Mouse (Mus musculus) kidney, adult 18-20 months (tissue): ENCODE measurements around the gene Lyrm9.
"Not testable (repeated sequence)": the region's sequence is repeated elsewhere in the genome, so short reads cannot be mapped to it uniquely, and the experiment has no call there.

Experiments
- DNase-seq: peaks from one replicate; pipeline ENCODE4 v3.0.0; 2021

The Lyrm9 gene

GRCm38 (mm10) chr11:78852529-78852928 is 26.1 kb downstream of the Lyrm9 start:
- no peak for DNase-seq

- peak; percentile 83 for DNase-seq
Observed at GRCm38 (mm10) chr11:78856310-78856709, 29.9 kb downstream of the Lyrm9 start.

DNA sequence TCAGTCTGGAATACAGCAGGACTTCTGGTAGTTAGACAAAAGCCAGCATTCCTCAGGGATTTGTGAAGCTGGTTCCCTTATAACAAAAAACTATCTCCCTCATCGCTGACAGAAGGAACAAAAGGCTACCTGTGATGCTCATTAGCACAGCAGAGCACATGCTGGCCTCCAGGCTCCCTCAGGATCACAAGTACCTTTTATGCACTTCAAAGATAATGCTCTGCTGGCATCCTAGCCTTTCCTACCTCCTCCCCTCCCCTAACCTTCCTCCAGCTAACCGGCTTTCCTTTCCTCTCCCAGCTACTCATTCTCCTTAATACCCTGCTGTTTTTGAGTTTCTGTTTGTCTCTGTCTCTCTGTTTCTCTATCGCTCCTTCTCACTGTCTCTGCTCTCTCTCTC is 31.2 kb downstream of the Lyrm9 start:
- DNase-seq = no peak

DNA sequence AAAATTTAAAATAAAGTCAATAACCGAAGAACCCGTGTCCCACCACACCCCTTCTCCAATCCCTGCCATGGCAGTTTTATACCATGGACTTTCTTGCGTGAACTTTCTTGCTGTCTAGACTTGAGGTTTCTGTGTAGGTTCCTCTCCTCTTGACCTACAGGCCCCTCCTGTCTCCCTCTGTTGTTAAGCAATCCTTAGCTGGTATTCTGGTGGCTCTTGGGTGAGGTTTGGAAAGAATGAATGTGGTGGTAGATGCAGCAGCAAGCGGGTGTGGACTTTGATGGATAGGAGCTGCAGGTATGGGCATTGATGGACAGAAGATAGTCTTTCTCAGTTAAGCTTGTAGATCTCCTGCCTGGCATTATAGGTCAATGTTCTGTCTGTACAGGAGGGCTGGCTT is 37.5 kb downstream of the Lyrm9 start:
- DNase-seq = no peak

DNA sequence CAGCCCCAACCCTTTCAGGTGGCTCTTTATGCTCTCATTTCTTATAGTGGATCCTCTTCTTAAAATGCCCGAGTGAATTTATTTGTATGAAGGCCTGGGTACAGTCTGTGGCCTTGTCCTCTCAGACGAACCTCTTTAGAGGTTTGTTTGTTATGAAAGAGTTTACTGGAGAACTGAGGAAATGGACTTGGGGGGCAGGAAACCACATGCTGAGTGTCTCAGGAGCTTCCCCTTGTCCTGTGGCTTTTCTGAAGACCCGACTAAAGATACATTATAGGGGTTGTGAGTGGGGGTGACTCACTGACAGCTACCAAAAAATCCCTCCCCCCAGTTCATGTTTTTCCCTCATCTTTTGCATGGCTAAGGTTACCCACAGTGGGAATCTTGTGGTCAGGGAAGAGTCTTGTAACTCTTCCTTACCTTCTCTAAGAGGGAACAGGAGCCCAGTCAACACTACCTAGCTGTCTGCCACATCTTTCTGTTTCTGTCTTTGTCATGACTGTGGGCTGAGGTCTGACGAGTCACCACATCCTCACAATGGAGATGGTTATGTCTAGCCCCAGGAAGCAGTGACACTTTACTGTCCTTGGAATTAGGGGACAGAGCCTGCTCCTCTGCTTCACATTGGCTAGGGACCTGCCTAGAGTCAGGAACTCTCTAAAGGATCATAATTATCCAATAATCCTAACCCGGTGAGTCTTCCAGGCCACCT is 38.3 kb downstream of the Lyrm9 start:
- no peak for DNase-seq

DNA sequence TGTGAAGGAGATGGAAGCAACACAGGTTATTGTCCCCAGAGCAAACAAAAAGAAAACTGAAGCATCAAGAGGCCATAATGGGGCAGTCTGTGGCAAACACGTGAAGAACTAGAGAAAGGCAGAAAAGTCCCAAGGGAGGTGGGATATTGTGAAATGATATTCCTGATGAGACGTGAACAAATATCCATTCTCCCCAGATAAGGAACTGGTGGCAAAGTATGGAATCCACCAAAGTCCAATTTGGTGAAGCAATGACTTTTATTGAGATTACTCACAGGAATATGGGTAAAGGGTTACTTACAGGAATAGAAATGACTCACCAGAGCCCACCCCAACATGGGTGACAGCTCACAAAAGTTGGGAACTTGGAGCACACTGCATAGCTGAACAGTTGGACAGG is 38.9 kb downstream of the Lyrm9 start:
- no peak for DNase-seq

DNA sequence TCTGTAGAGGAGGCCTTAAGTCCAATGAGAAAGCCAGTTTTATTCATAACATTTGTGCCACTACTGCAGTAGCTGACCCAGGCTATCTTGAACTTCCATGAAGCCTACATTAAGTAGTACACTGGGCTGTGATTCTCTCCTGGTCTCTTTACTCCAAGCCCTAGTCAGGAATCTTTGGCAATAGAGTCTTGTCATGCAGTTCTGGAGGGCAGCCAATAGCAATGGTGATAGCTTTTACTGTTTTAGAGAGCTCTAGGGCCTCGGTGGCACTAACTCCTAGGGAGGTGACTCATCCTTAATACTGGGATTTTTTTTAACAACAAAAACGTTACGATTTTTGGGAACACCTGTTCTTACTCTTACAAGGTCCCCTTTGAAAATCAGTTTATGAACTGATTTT is 40.1 kb downstream of the Lyrm9 start:
- no peak for DNase-seq

DNA sequence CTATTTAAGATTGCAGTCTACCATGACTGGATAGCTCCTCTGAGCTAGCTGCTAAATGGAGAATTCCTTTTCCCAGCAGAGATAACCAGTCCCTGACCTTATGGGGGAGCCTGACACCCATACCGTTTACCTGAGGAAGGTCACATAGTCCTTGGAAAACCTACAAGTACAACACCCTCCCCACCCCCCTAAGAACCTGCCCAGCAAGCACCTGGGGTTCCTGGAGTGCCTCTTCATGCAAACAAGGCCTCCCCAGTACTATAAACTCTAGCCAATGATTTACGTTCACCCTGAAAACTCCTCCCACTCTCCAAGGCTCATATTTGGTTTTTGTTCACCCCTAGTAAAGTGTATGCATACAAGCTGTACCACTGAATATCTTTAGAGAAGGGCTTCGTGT is 41.3 kb downstream of the Lyrm9 start:
- no peak for DNase-seq

- DNase-seq = not testable (repeated sequence)
Observed at GRCm38 (mm10) chr11:78869205-78869604, 42.8 kb downstream of the Lyrm9 start.

GRCm38 (mm10) chr11:78870891-78871290 is 44.5 kb downstream of the Lyrm9 start:
- no peak for DNase-seq

GRCm38 (mm10) chr11:78872782-78873181 is 46.4 kb downstream of the Lyrm9 start:
- DNase-seq = no peak

DNA sequence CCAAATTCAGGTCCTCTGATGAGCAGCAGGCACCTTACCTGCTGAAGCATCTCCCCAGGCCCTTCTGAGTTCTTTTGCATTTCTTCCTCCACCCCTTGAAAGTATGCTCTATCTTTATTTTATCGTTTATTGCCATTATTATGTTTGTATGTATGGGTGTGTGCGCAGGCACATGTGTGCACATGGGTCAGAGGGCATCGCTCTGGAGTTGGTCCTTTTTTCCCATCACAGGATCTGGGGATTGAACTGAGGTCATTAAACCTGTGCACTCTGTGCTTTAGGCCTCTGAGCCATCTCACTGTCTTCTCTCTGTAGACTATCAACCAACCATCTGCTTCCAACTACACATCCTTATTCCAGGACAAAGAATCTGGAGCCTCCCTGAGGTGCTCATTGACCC is 53.3 kb downstream of the Lyrm9 start:
- no peak for DNase-seq

DNA sequence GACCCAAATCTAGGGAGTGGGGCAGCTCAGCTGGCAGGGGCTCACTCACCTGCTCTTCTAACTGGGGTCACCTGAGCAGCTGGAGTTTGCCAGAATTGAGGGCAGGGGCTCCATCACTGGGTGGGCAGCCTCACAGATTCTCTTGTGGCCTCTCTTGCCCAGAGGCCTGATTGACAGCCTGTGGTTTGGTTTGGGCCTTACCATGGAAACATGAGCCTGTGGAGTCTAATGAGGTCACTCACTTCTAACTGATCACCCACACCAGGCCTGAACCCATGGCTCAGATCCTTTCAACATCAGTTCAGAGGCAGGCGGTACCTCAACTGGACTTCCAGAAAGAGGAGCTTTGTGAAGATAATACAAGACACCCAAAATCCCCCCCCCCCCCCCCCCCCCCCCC is 60.3 kb downstream of the Lyrm9 start:
- no peak for DNase-seq

GRCm38 (mm10) chr11:78887102-78887971 is 61.0 kb downstream of the Lyrm9 start:
- DNase-seq = peak; percentile 59

GRCm38 (mm10) chr11:78889156-78889555 is 62.8 kb downstream of the Lyrm9 start:
- DNase-seq = no peak
